Mouse (Mus musculus) hindbrain, embryonic 12.5 days (tissue): ENCODE measurements around the gene Tpcn1. TPM values are rescaled to one million over a fixed set of nuclear protein-coding genes. Genes with fewer than 3 reads are reported as not detected.
"Not testable (repeated sequence)": the region's sequence is repeated elsewhere in the genome, so short reads cannot be mapped to it uniquely, and the experiment has no call there.

Experiments
- ATAC-seq: fragments of 200-750 bp; cut with Nextera tagmentation; 2 replicates; pipeline ENCODE4 v1.8.0; 2017; ENCODE audit warnings: moderate TSS enrichment; ENCODE audit not compliant: low FRiP score
- H3K27ac ChIP-seq: fragments of 300-500 bp; sonication (generic); 2 replicates; pipeline ENCODE4 v1.5.1; 2016; ENCODE audit warnings: mild to moderate bottlenecking
- H3K27me3 ChIP-seq: fragments of 300-500 bp; sonication (generic); 2 replicates; pipeline ENCODE4 v1.6.1; 2016; ENCODE audit warnings: mild to moderate bottlenecking
- H3K36me3 ChIP-seq: fragments of 300-500 bp; sonication (generic); 2 replicates; pipeline ENCODE4 v1.6.1; 2016; ENCODE audit warnings: mild to moderate bottlenecking
- H3K4me1 ChIP-seq: fragments of 300-500 bp; sonication (generic); 2 replicates; pipeline ENCODE4 v1.6.1; 2016
- H3K4me2 ChIP-seq: fragments of 300-500 bp; sonication (generic); replicated peaks from 2 replicates; pipeline ENCODE4 v1.6.1; 2016; ENCODE audit warnings: mild to moderate bottlenecking
- H3K4me3 ChIP-seq: fragments of 300-500 bp; sonication (generic); 2 replicates; pipeline ENCODE4 v1.5.1; 2016; ENCODE audit warnings: mild to moderate bottlenecking
- H3K9ac ChIP-seq: fragments of 300-500 bp; sonication (generic); 2 replicates; pipeline ENCODE4 v1.6.1; 2016; ENCODE audit warnings: mild to moderate bottlenecking, moderate library complexity
- H3K9me3 ChIP-seq: fragments of 300-500 bp; sonication (generic); replicated peaks from 2 replicates; pipeline ENCODE4 v1.6.1; 2016; ENCODE audit warnings: mild to moderate bottlenecking
- whole genome bisulfite sequencing: fragments of 180-500 bp; shearing (Covaris S2); methylation state at CpG from one replicate; pipeline ENCODE4 v1.1.7; 2016; 5-methylcytosine and 5-hydroxymethylcytosine counted together
- polyA plus RNA-seq: library from polyadenylated mRNA; unstranded; fragments of >200 nt; fragmentation: Nextera tagmentation; extraction: Ambion mirVana; gene quantifications from 2 replicates; pipeline ENCODE4 v1.2.1, GENCODE M21; 2016

Tpcn1 gene
- polyA plus RNA-seq, 1 experiment from 2014 or later = 19.2 TPM

GRCm38 (mm10) chr5:120512911-120513555, 75.4 kb downstream of the Tpcn1 start:
- no peaks in the 10 kb centered on the region for H3K9me3 ChIP-seq
- 0 out of 2 replicates have a peak, but pooled peaks have one; percentile 23 for ATAC-seq
- H3K27me3 ChIP-seq = peaks cover 12% of the 10 kb centered on the region
- peaks cover 37% of the 10 kb centered on the region for H3K4me1 ChIP-seq
- no peaks in the 10 kb centered on the region for H3K36me3 ChIP-seq
- no peak overlapping the region for H3K9ac ChIP-seq
- no peak overlapping the region for H3K4me3 ChIP-seq
- peak overlapping the region; percentile 40; the same call in 1 of the 2 replicates for H3K27ac ChIP-seq
- WGBS = 28% methylated on average over 15 of the region's 15 CpGs
- H3K4me2 ChIP-seq = no peak overlapping the region

GRCm38 (mm10) chr5:120511643-120512220, 76.7 kb downstream of the Tpcn1 start:
- Histone ChIP-seq H3K4me2 (peak overlapping the region; percentile 58), H3K36me3 (no peaks in the 10 kb centered on the region), H3K9ac (no peak overlapping the region), H3K27me3 (peaks cover 12% of the 10 kb centered on the region), H3K4me1 (peaks cover 39% of the 10 kb centered on the region), H3K4me3 (peak overlapping the region; percentile 43), H3K27ac (no peak overlapping the region), H3K9me3 (no peaks in the 10 kb centered on the region)
- no peak for ATAC-seq
- 40% methylated on average over 14 of the region's 14 CpGs for WGBS

GRCm38 (mm10) chr5:120510982-120511642, 77.4 kb downstream of the Tpcn1 start, which contains the start of gene Slc8b1:
Gene Slc8b1 (plus strand): TSS chr5:120511168.
- WGBS = under 1% methylated on average over 36 of the region's 36 CpGs
- no peak within 1 kb of the TSS for H3K9ac ChIP-seq
- H3K9me3 ChIP-seq = no peaks in the 10 kb centered on the region
- H3K27ac ChIP-seq = no peak within 1 kb of the TSS
- H3K36me3 ChIP-seq = no peaks in the 10 kb centered on the region
- peak within 1 kb of the TSS; percentile 58 for H3K4me2 ChIP-seq
- peak; percentile 78 for ATAC-seq
- H3K4me1 ChIP-seq = peaks cover 35% of the 10 kb centered on the region
- H3K27me3 ChIP-seq = peaks cover 12% of the 10 kb centered on the region
- peak within 1 kb of the TSS; percentile 43 for H3K4me3 ChIP-seq

- no peaks in the 10 kb centered on the region for H3K36me3 ChIP-seq
- H3K9ac ChIP-seq = no peak overlapping the region
- no peak overlapping the region for H3K4me2 ChIP-seq
- no peak overlapping the region for H3K4me3 ChIP-seq
- ATAC-seq = no peak
- H3K9me3 ChIP-seq = no peaks in the 10 kb centered on the region
- 49% methylated on average over 4 of the region's 4 CpGs for WGBS
- H3K4me1 ChIP-seq = peaks cover 25% of the 10 kb centered on the region
- H3K27me3 ChIP-seq = peaks cover 11% of the 10 kb centered on the region
- no peak overlapping the region for H3K27ac ChIP-seq
Measured at GRCm38 (mm10) chr5:120507311-120507710, 81.2 kb downstream of the Tpcn1 start.

GRCm38 (mm10) chr5:120506490-120506889, 82.0 kb downstream of the Tpcn1 start:
- H3K9ac ChIP-seq = no peak overlapping the region
- no peak for ATAC-seq
- H3K9me3 ChIP-seq = no peaks in the 10 kb centered on the region
- peaks cover 3% of the 10 kb centered on the region for H3K27me3 ChIP-seq
- no peak overlapping the region for H3K4me3 ChIP-seq
- H3K4me1 ChIP-seq = peaks cover 29% of the 10 kb centered on the region
- H3K4me2 ChIP-seq = no peak overlapping the region
- no peak overlapping the region for H3K27ac ChIP-seq
- WGBS = 68% methylated on average over 9 of the region's 9 CpGs
- H3K36me3 ChIP-seq = no peaks in the 10 kb centered on the region

DNA sequence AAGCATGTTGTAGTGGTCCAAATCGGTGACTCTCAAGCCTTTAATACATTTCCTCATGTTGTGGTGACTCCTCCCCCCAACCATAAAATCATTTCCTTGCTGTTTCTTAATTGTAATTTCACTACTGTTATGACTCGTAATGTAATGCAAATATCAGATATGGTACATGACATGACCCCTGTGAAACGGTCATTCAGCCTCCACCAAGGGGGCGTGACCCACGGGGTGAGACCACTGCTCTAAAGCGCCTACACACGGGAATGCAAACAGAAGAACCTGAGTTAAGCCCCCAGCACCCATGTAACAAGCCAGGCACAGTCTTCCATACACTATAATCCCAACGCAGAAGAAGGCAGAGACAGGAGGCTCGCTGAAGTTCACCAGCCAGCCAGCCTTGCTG, 82.7 kb downstream of the Tpcn1 start:
- Histone ChIP-seq H3K27ac (no peak overlapping the region), H3K27me3 (no peaks in the 10 kb centered on the region; the same call in 1 of the 2 replicates), H3K9me3 (no peaks in the 10 kb centered on the region), H3K4me2 (no peak overlapping the region), H3K4me3 (no peak overlapping the region), H3K36me3 (no peaks in the 10 kb centered on the region), H3K4me1 (peaks cover 22% of the 10 kb centered on the region), H3K9ac (no peak overlapping the region)
- WGBS = 76% methylated on average over 9 of the region's 9 CpGs
- ATAC-seq = no peak

DNA sequence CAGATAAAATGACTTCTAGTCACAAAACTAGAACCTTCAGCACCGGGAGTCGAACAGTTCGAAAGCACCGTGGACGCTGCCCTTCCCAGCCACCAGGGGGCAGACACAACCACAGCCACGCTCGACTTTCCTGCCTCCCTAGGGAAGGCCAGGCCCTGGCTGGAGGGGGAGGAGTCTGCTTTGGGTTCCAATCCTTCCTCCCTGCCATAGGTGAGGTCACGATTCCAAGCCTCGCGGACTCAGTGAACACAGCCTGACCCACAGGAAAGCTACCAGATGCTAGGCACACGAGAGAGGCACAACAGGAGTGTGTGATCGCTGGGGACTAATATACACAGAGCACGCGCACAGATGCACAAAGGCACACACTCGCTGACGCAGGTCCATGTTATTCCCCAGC, 83.1 kb downstream of the Tpcn1 start:
- no peak overlapping the region for H3K9ac ChIP-seq
- H3K27me3 ChIP-seq = no peaks in the 10 kb centered on the region; the same call in 1 of the 2 replicates
- WGBS = 23% methylated on average over 16 of the region's 16 CpGs
- H3K36me3 ChIP-seq = no peaks in the 10 kb centered on the region
- peaks cover 21% of the 10 kb centered on the region for H3K4me1 ChIP-seq
- H3K9me3 ChIP-seq = no peaks in the 10 kb centered on the region
- ATAC-seq = no peak
- H3K27ac ChIP-seq = no peak overlapping the region
- H3K4me2 ChIP-seq = 0 out of 2 replicates have a peak overlapping the region, but pooled peaks have one; percentile 3
- no peak overlapping the region for H3K4me3 ChIP-seq

DNA sequence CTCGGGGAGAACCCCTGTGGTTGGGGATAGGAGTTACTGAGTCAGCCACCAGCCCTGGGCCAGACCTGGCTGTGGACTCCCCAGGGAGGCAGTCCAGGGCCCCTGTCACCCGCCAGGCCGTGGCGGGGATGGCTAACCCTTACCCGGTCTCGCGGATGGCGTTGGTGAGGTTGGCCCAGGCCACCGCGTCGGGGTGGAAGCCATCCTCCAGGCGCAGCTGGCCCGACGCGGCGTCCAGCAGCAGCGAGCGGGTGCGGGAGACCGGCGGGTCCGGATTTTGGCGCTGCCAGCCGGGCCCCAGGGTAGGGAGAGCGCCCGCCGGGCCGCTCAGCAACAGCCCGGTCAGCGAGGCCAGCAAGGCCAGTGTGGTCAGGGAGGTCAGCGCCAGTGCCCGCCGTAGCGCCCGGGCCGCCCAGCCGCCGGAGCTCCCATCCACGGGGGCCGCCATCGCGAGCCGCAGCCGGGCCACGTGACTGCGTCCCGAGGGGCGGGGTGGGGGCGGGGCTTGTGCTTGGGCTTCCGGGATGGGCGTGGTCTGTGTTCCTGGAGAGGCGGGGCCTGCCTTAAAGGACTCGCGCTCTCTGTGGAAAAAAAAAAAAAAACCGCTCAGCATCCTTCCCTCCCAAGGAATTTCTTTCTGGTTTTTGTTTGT, 85.2 kb downstream of the Tpcn1 start, which contains the start of gene Plbd2:
Plbd2 (minus strand) TSS at position 482 of the 652 bp plus-strand sequence.
- Histone ChIP-seq H3K4me2 (peak within 1 kb of the TSS; percentile 94), H3K4me1 (peaks cover 21% of the 10 kb centered on the region), H3K27me3 (no peaks in the 10 kb centered on the region; the same call in 1 of the 2 replicates), H3K4me3 (peak within 1 kb of the TSS; percentile 91), H3K9ac (peak within 1 kb of the TSS; percentile 88), H3K9me3 (no peaks in the 10 kb centered on the region), H3K27ac (peak within 1 kb of the TSS; percentile 35; the same call in 1 of the 2 replicates), H3K36me3 (0 out of 2 replicates have a peak, but pooled peaks cover 5% of the 10 kb centered on the region)
- 1% methylated on average over 48 of the region's 55 CpGs for WGBS
- ATAC-seq = peak; percentile 73

- H3K27ac ChIP-seq = no peak overlapping the region
- ATAC-seq = no peak
- no peaks in the 10 kb centered on the region for H3K9me3 ChIP-seq
- H3K9ac ChIP-seq = peak overlapping the region; percentile 88
- no peaks in the 10 kb centered on the region; the same call in 1 of the 2 replicates for H3K27me3 ChIP-seq
- 8% methylated on average over 12 of the region's 12 CpGs for WGBS
- H3K4me2 ChIP-seq = peak overlapping the region; percentile 94
- peaks cover 21% of the 10 kb centered on the region for H3K4me1 ChIP-seq
- H3K36me3 ChIP-seq = 0 out of 2 replicates have a peak, but pooled peaks cover 6% of the 10 kb centered on the region
- peak overlapping the region; percentile 91 for H3K4me3 ChIP-seq
Measured at GRCm38 (mm10) chr5:120502675-120503143, 85.8 kb downstream of the Tpcn1 start.

- ATAC-seq = no peak
- Histone ChIP-seq H3K4me2 (peak overlapping the region; percentile 94), H3K27me3 (no peaks in the 10 kb centered on the region), H3K4me1 (peaks cover 19% of the 10 kb centered on the region), H3K4me3 (peak overlapping the region; percentile 91), H3K36me3 (0 out of 2 replicates have a peak, but pooled peaks cover 6% of the 10 kb centered on the region), H3K27ac (no peak overlapping the region), H3K9me3 (no peaks in the 10 kb centered on the region), H3K9ac (peak overlapping the region; percentile 88; the same call in 1 of the 2 replicates)
- WGBS = 70% methylated on average over 9 of the region's 9 CpGs
Measured at GRCm38 (mm10) chr5:120502147-120502621, 86.3 kb downstream of the Tpcn1 start.

DNA sequence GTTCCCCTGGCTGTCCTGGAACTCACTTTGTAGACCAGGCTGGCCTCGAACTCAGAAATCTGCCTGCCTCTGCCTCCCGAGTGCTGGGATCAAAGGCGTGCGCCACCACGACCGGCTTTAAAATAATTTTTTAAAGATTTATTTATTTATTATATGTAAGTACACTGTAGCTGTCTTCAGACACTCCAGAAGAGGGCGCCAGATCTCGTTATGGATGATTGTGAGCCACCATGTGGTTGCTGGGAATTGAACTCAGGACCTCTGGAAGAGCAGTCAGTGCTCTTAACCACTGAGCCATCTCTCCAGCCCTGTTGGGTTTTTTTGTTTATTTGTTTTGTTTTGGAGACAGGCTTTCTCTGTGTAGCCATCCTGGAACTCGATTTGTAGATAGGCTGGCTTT, 87.9 kb downstream of the Tpcn1 start:
- not testable (repeated sequence) for H3K27me3 ChIP-seq, H3K9me3 ChIP-seq, ATAC-seq, H3K4me2 ChIP-seq, H3K4me3 ChIP-seq, H3K9ac ChIP-seq, H3K36me3 ChIP-seq, H3K27ac ChIP-seq
- peaks cover 19% of the 10 kb centered on the region for H3K4me1 ChIP-seq
- 88% methylated on average over 9 of the region's 9 CpGs for WGBS
